Comparison of ENCODE assay signal across 8 mouse cellular contexts in the genomic region with DNA sequence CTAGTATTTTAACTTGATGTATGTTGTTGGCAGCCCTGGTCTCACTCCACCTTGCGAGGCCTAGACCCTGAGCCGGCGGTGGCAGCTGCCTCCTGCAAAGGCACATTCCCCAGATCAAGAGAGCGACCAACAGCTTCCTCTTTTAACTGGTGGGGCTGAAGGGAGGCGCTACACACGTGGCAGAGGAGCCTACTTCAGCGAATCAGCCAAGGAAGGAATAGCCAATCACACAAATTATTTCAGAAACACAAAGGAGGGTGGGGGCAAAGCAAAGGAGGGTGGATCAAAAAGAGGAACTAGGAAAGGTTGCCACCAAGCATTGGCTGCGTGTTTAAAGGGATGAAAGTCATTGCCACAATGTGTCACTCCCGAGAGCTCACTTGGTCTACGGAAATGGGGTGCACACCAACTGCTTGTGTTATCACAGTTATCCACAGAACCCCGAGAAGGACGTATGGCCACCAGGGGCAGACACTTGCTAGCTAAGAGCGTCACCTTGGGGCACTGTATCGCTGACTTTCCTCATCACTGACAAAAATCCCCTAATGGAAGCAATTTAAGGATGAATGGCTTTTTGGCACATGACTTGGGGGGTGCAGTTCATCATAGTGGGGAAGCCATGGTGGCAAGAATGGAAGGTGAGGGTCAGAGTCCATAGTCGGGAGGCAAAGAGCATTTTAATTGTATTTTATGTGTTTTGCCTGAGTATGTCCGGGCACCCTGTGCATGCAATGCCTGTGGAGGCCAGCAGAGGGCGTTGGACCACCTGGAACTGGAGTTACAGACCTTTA. TPM values are rescaled to one million over a fixed set of nuclear protein-coding genes. Genes with fewer than 3 reads are reported as not detected.
A peak's percentile ranks its signal among the peaks of the same experiment; 100 is the strongest.
DNase-seq lines count a peak whose midpoint lies in the region; ATAC-seq and TF ChIP-seq lines count a peak whose summit lies in the region.

No protein-coding gene starts in this region.

- peak; percentile 42; the same call in 1 of the 2 replicates for TF ChIP-seq CTCF in intestine, postnatal 0 days (IDR thresholded peaks at IDR 0.05; ENCODE audit: low read depth)
- peak; percentile 65; the same call in 1 of the 2 replicates for TF ChIP-seq CTCF in thymus, adult 2 months (IDR thresholded peaks at IDR 0.05; ENCODE audit: borderline replicate concordance, control insufficient read depth, extremely low read depth, insufficient read depth, low read length, poor library complexity)

- H3K36me3 ChIP-seq in intestine, postnatal 0 days (ENCODE audit: control insufficient read depth, insufficient read depth), result 0 out of 2 replicates have a peak, but pooled peaks cover 3% of the 10 kb centered on the region
- peaks cover 4% of the 10 kb centered on the region; the same call in 1 of the 2 replicates for H3K36me3 ChIP-seq in intestine, embryonic 15.5 days
- no peaks in the 10 kb centered on the region for H3K36me3 ChIP-seq in thymus, adult 2 months (ENCODE audit: control insufficient read depth, insufficient read depth, low read length)
- no peaks in the 10 kb centered on the region for H3K36me3 ChIP-seq in forebrain, embryonic 15.5 days

- ATAC-seq in intestine, postnatal 0 days, result no peak
- ATAC-seq in intestine, embryonic 15.5 days, result no peak
- ATAC-seq in common myeloid progenitor, adult 5-6 weeks (replicated peaks; ENCODE audit: low read depth, poor library complexity, severe bottlenecking), result peak; percentile 93
- no peak for ATAC-seq in forebrain, embryonic 15.5 days (replicated peaks)

- 0 out of 2 replicates have a peak, but pooled peaks have one; percentile 29 for TF ChIP-seq POLR2A in thymus, adult 2 months (IDR thresholded peaks at IDR 0.05; ENCODE audit: control insufficient read depth, extremely low read depth, insufficient read depth, low read length, poor library complexity)

- H3K9ac ChIP-seq in intestine, postnatal 0 days (ENCODE audit: low read depth, low read length), result no peak overlapping the region
- H3K9ac ChIP-seq in intestine, embryonic 15.5 days, result no peak overlapping the region
- H3K9ac ChIP-seq in forebrain, embryonic 15.5 days (replicated peaks), result no peak overlapping the region

- no peaks in the 10 kb centered on the region for H3K27me3 ChIP-seq in intestine, postnatal 0 days (replicated peaks; ENCODE audit: control insufficient read depth, insufficient read depth, low read length)
- no peaks in the 10 kb centered on the region for H3K27me3 ChIP-seq in intestine, embryonic 15.5 days (replicated peaks)
- no peaks in the 10 kb centered on the region for H3K27me3 ChIP-seq in thymus, adult 2 months (ENCODE audit: control insufficient read depth, insufficient read depth, low read length)
- H3K27me3 ChIP-seq in forebrain, embryonic 15.5 days, result no peaks in the 10 kb centered on the region

- no peak overlapping the region for H3K27ac ChIP-seq in intestine, postnatal 0 days (ENCODE audit: low read depth, low read length)
- H3K27ac ChIP-seq in intestine, embryonic 15.5 days, result no peak overlapping the region
- H3K27ac ChIP-seq in thymus, adult 2 months (ENCODE audit: control insufficient read depth, insufficient read depth, low read length), result peak overlapping the region; percentile 25; the same call in 1 of the 2 replicates
- H3K27ac ChIP-seq in forebrain, embryonic 15.5 days (replicated peaks), result no peak overlapping the region

- peak; percentile 30 to 43 for DNase-seq in lung, postnatal 4 days
- DNase-seq in thymus, adult 2 months, result peak; percentile 59
- no peak for DNase-seq in urinary bladder, postnatal 36 days (ENCODE audit: low spot score in 2 of 2)
- DNase-seq in cerebellum, adult 9-10 months, result no peak

- no peaks in the 10 kb centered on the region for H3K9me3 ChIP-seq in intestine, postnatal 0 days (ENCODE audit: control insufficient read depth)
- no peaks in the 10 kb centered on the region for H3K9me3 ChIP-seq in intestine, embryonic 15.5 days
- H3K9me3 ChIP-seq in forebrain, embryonic 15.5 days, result no peaks in the 10 kb centered on the region

- H3K4me3 ChIP-seq in intestine, postnatal 0 days (ENCODE audit: low read depth, low read length), result no peak overlapping the region
- H3K4me3 ChIP-seq in intestine, embryonic 15.5 days (replicated peaks), result no peak overlapping the region
- H3K4me3 ChIP-seq in thymus, adult 2 months (ENCODE audit: control insufficient read depth, insufficient read depth, low read length), result peak overlapping the region; percentile 19; the same call in 1 of the 2 replicates
- H3K4me3 ChIP-seq in forebrain, embryonic 15.5 days, result no peak overlapping the region

- H3K4me2 ChIP-seq in intestine, postnatal 0 days (replicated peaks; ENCODE audit: low read depth), result no peak overlapping the region
- H3K4me2 ChIP-seq in intestine, embryonic 15.5 days (replicated peaks), result no peak overlapping the region
- no peak overlapping the region for H3K4me2 ChIP-seq in forebrain, embryonic 15.5 days (replicated peaks)

- no peaks in the 10 kb centered on the region for H3K4me1 ChIP-seq in intestine, postnatal 0 days (replicated peaks; ENCODE audit: control insufficient read depth, insufficient read depth, low read length)
- H3K4me1 ChIP-seq in intestine, embryonic 15.5 days (replicated peaks), result no peaks in the 10 kb centered on the region
- peaks cover 16% of the 10 kb centered on the region for H3K4me1 ChIP-seq in thymus, adult 2 months (replicated peaks; ENCODE audit: control insufficient read depth, insufficient read depth, low read length)
- H3K4me1 ChIP-seq in forebrain, embryonic 15.5 days, result peaks cover 13% of the 10 kb centered on the region

- WGBS in intestine, postnatal 0 days, result 88% methylated on average over 17 of the region's 17 CpGs
- 83% methylated on average over 17 of the region's 17 CpGs for WGBS in intestine, embryonic 15.5 days
- 16% methylated on average over 17 of the region's 17 CpGs for WGBS in thymus, adult 2 months
- WGBS in forebrain, embryonic 15.5 days, result 89% methylated on average over 17 of the region's 17 CpGs

RNA-seq across cellular contexts. Expression of a gene that starts 20.1 kb away (rescaled TPM):
- 10.8 and 11.7 TPM in 2 replicates for polyA plus RNA-seq in intestine, postnatal 0 days (2015; fragmentation: Nextera tagmentation; extraction: Ambion mirVana)
- 26.5 and 28.8 TPM in 2 replicates for polyA plus RNA-seq in intestine, embryonic 15.5 days (2015; fragmentation: Nextera tagmentation; extraction: Ambion mirVana)
- total RNA-seq in common myeloid progenitor, adult 5-6 weeks (2017), result 21.3 and 30.3 TPM in 2 replicates
- 12.8 and 17.2 TPM in 2 replicates for polyA plus RNA-seq in thymus, adult 2 months (2012; rRNA removed)
- polyA plus RNA-seq in forebrain, embryonic 15.5 days (2015; fragmentation: Nextera tagmentation; extraction: Ambion mirVana), result 32.4 and 37.5 TPM in 2 replicates

Comparison
In these comparisons a context has a peak if more than half of its experiments do, and no peak if none do; other contexts are left out.
1. DNase-seq: peak in lung, postnatal 4 days (2 of 2) and thymus, adult 2 months (single experiment); none in urinary bladder, postnatal 36 days (0 of 2) and cerebellum, adult 9-10 months (single experiment).